24 mouse cellular contexts compared by ENCODE assay signal in the genomic region with DNA sequence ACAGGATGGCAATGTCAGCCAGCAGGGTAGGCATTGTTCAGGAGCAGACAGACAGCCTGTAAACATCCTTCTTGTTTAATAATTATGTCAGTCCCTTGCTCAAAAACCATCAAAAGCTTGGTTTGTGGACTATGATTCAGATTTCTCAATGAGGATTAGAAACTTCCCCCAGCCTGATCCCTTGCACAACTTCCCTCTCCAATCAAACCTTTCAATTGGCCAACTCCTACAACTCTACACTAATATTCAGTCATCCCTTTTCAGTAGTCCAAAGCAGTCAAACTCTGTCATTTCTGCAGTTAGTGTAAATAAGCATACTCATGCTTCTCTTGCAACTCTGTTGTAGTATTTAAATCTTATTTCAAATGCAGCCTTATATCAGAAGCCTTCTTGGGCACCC. TPM values are rescaled to one million over a fixed set of nuclear protein-coding genes. Genes with fewer than 3 reads are reported as not detected.
"Had no signal": no experiment of that assay in that cellular context is flagged by ENCODE, and none has a peak within 500 bp of the region (broad histone marks: within the 10 kb centered on the region; RNA-seq: fewer than 3 reads in every experiment).

No protein-coding gene starts in this region.

- H3K27ac ChIP-seq: left cerebral cortex, adult 2 months; limb, embryonic 15.5 days; liver, embryonic 14.5 days; midbrain, embryonic 10.5 days; neural tube, embryonic 12.5 days had no signal

- H3K36me3 ChIP-seq: limb, embryonic 15.5 days; midbrain, embryonic 10.5 days; neural tube, embryonic 12.5 days had no signal

- DNase-seq: kidney, adult 9 months; kidney, postnatal 10 days; lung, postnatal 14 days; midbrain, embryonic 14.5 days; retina, postnatal 1 day; right cerebral cortex, postnatal 4 days; spleen, adult 18-20 months; thymus, adult 18-20 months; thymus, postnatal 25 days had no signal

- H3K4me1 ChIP-seq: limb, embryonic 15.5 days; midbrain, embryonic 10.5 days; neural tube, embryonic 12.5 days had no signal

- H3K4me3 ChIP-seq: left cerebral cortex, adult 2 months; limb, embryonic 15.5 days; midbrain, embryonic 10.5 days; neural tube, embryonic 12.5 days had no signal

- H3K9ac ChIP-seq: limb, embryonic 15.5 days; liver, embryonic 14.5 days; neural tube, embryonic 12.5 days had no signal

- ATAC-seq: inflammation-experienced regulatory T-cells, adult 6 months; intestine, postnatal 0 days had no signal

- H3K27me3 ChIP-seq: limb, embryonic 15.5 days; neural tube, embryonic 12.5 days had no signal

- H3K9me3 ChIP-seq: limb, embryonic 15.5 days; midbrain, embryonic 10.5 days; neural tube, embryonic 12.5 days had no signal

- H3K4me2 ChIP-seq: limb, embryonic 15.5 days; neural tube, embryonic 12.5 days had no signal

RNA-seq across cellular contexts. Expression of gene Mmp12, which starts 12.3 kb away (rescaled TPM):
- total RNA-seq: layer of hippocampus, postnatal 14 days; left cerebral cortex, adult 2 months; left cerebral cortex, postnatal 14 days had no signal
- polyA plus RNA-seq: limb, embryonic 11.5 days; midbrain, embryonic 10.5 days; midbrain, embryonic 14.5 days; neural tube, embryonic 12.5 days; stomach, embryonic 14.5 days had no signal

RNA-seq across cellular contexts. Expression of gene Mmp1b, which starts 56.0 kb away (rescaled TPM):
- total RNA-seq: layer of hippocampus, adult 8-10 months; layer of hippocampus, postnatal 14 days; left cerebral cortex, adult 2 months; left cerebral cortex, postnatal 14 days; neutrophil, adult 5-6 weeks had no signal
- polyA plus RNA-seq: inflammation-experienced regulatory T-cells, adult 6 months; intestine, postnatal 0 days; large intestine, adult 2 months; limb, embryonic 11.5 days; limb, embryonic 15.5 days; liver, embryonic 14.5 days; midbrain, embryonic 10.5 days; midbrain, embryonic 14.5 days; neural tube, embryonic 12.5 days; stomach, embryonic 14.5 days; urinary bladder, adult 2 months had no signal

RNA-seq across cellular contexts. Expression of gene Mmp13, which starts 59.5 kb away (rescaled TPM):
- total RNA-seq: layer of hippocampus, adult 8-10 months; layer of hippocampus, postnatal 14 days; left cerebral cortex, adult 2 months had no signal
- polyA plus RNA-seq: inflammation-experienced regulatory T-cells, adult 6 months; limb, embryonic 11.5 days; midbrain, embryonic 10.5 days; midbrain, embryonic 14.5 days; neural tube, embryonic 12.5 days; stomach, embryonic 14.5 days had no signal
